Mouse (Mus musculus) myocyte (in vitro differentiated cells): ENCODE data around the gene Ttll5.

Experiments
- CEBPB ChIP-seq: IDR thresholded peaks from 2 replicates; pipeline ENCODE4 v1.6.1; 2011; ENCODE audit warnings: mild to moderate bottlenecking, moderate library complexity; ENCODE audit not compliant: poor library complexity, insufficient read depth, severe bottlenecking
- E2F4 ChIP-seq: IDR thresholded peaks from one replicate; pipeline ENCODE4 v1.6.1; 2011; ENCODE audit warnings: mild to moderate bottlenecking, control low read depth, moderate library complexity; ENCODE audit not compliant: insufficient read depth
- MAX ChIP-seq: IDR thresholded peaks from one replicate; pipeline ENCODE4 v1.6.1; 2011; ENCODE audit warnings: low read depth, mild to moderate bottlenecking, control low read depth
- MYOD1 ChIP-seq, 3 experiments: IDR thresholded peaks; one replicate each; pipeline ENCODE4 v1.6.1; 2011; ENCODE audit warnings: control low read depth in 2 of 3, low read depth in 2 of 3, mild to moderate bottlenecking in 2 of 3, moderate library complexity in 1 of 3; ENCODE audit not compliant: insufficient read length in 2 of 3, control insufficient read depth in 1 of 3
- MYOG ChIP-seq, 3 experiments: IDR thresholded peaks; one replicate each; pipeline ENCODE4 v1.6.1; 2011; ENCODE audit warnings: control low read depth in 2 of 3, low read depth in 2 of 3, mild to moderate bottlenecking in 2 of 3; ENCODE audit not compliant: insufficient read length in 2 of 3, control insufficient read depth in 1 of 3, insufficient read depth in 1 of 3
- POLR2A ChIP-seq: IDR thresholded peaks from one replicate; pipeline ENCODE4 v1.6.1; 2011; ENCODE audit warnings: low read depth, mild to moderate bottlenecking, control low read depth, moderate library complexity; ENCODE audit not compliant: insufficient read length
- POLR2AphosphoS2 ChIP-seq: IDR thresholded peaks from one replicate; pipeline ENCODE4 v1.6.1; 2011; ENCODE audit warnings: low read depth, control low read depth; ENCODE audit not compliant: insufficient read length
- REST ChIP-seq: IDR thresholded peaks from one replicate; pipeline ENCODE4 v1.6.1; 2011; ENCODE audit warnings: mild to moderate bottlenecking, control low read depth, moderate library complexity; ENCODE audit not compliant: insufficient read depth, insufficient read length
- TCF12 ChIP-seq: IDR thresholded peaks from one replicate; pipeline ENCODE4 v1.6.1; 2011; ENCODE audit warnings: mild to moderate bottlenecking, control low read depth; ENCODE audit not compliant: poor library complexity, insufficient read depth, severe bottlenecking
- USF1 ChIP-seq: IDR thresholded peaks from one replicate; pipeline ENCODE4 v1.6.1; 2011; ENCODE audit warnings: low read depth, mild to moderate bottlenecking, control low read depth, moderate library complexity

DNA sequence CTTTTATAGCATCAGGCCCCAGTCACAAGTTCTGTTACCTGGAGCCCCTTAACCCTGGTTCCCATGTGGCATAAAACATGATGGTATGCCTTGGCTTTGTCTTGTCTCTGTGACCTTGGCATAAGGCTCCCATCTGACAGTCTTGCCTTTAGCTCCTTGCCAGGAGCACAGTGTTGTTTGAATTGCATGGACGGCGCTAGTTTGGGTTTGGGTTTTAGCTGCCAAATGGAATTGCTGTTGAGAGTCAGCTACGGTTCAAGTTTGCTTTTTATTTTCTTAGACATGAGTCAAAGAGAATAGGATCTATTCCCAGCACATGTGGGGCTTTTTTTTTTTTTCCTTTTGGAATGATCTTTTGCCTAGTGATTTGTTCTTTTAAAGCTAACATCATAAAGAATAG lies 34.7 kb downstream of the Ttll5 start:
- TF ChIP-seq MAX (no peak), USF1 (no peak), CEBPB (no peak), POLR2A (no peak), REST (no peak), TCF12 (no peak), POLR2AphosphoS2 (no peak), MYOG (IDR thresholded peaks at IDR 0.05; ENCODE audit: control insufficient read depth in 1 of 3, insufficient read depth in 1 of 3, insufficient read length in 2 of 3, low read depth in 2 of 3) (no peak), E2F4 (no peak), MYOD1 (IDR thresholded peaks at IDR 0.05; ENCODE audit: control insufficient read depth in 1 of 3, insufficient read length in 2 of 3, low read depth in 2 of 3) (no peak)
